Mouse (Mus musculus) gastrocnemius, postnatal 36 days (tissue): ENCODE measurements around the gene Morn1. TPM values are rescaled to one million over a fixed set of nuclear protein-coding genes. Genes with fewer than 3 reads are reported as not detected.

Experiments
- DNase-seq, 2 experiments: peaks; one replicate each; pipeline ENCODE4 v3.0.0; 2022
- intact Hi-C: fragments of 180-260 bp; cut with DNase I; formaldehyde crosslinking; loops from one replicate; pipeline ENCODE4 v1.15.1; 2025
- total RNA-seq, 2 experiments: library from RNA; stranded (reverse); gene quantifications; 2 replicates each; pipeline ENCODE4 v1.2.3; 2021

Morn1 gene
- total RNA-seq, 2 experiments from 2014 or later = 1.5 to 1.8 TPM

- intact Hi-C loops = no loop called here
Measured at GRCm38 (mm10) chr4:155176210-155176609, 89.8 kb downstream of the Morn1 start.

GRCm38 (mm10) chr4:155178274-155178673, 91.9 kb downstream of the Morn1 start:
- intact Hi-C loops = no loop called here
- peak in 1 of 2 experiments; percentile 49 for DNase-seq

More at GRCm38 (mm10) chr4:155176210-155176609, 89.8 kb downstream of the Morn1 start:
- DNase-seq = no peak

GRCm38 (mm10) chr4:155178981-155179512, 92.7 kb downstream of the Morn1 start:
- intact Hi-C loops = no loop called here
- no peak for DNase-seq

- intact Hi-C loops = no loop called here
- no peak for DNase-seq
Measured at GRCm38 (mm10) chr4:155183201-155183600, 96.8 kb downstream of the Morn1 start.

- intact Hi-C loops = no loop called here
Measured at GRCm38 (mm10) chr4:155184248-155185070, 98.1 kb downstream of the Morn1 start.

GRCm38 (mm10) chr4:155185845-155186244, 99.5 kb downstream of the Morn1 start:
- intact Hi-C loops = no loop called here
- no peak for DNase-seq

More at GRCm38 (mm10) chr4:155184248-155185070, 98.1 kb downstream of the Morn1 start:
- DNase-seq = no peak

- no peak for DNase-seq
- intact Hi-C loops = no loop called here
Measured at GRCm38 (mm10) chr4:155187192-155187674, 100.9 kb downstream of the Morn1 start.

GRCm38 (mm10) chr4:155188341-155188740, 102.0 kb downstream of the Morn1 start:
- intact Hi-C loops = no loop called here
- no peak for DNase-seq

GRCm38 (mm10) chr4:155188803-155189202, 102.4 kb downstream of the Morn1 start:
- DNase-seq = no peak
- intact Hi-C loops = no loop called here

GRCm38 (mm10) chr4:155189711-155190139, 103.3 kb downstream of the Morn1 start:
- intact Hi-C loops = loop anchor here (1.0 kb wide), 1 partner anchor 34 kb away; no protein-coding TSS in a partner anchor
- DNase-seq = peak in 1 of 2 experiments; percentile 48

GRCm38 (mm10) chr4:155190275-155190674, 103.9 kb downstream of the Morn1 start:
- DNase-seq = no peak
- intact Hi-C loops = loop anchor here (1.0 kb wide), 1 partner anchor 35 kb away; no protein-coding TSS in a partner anchor

Other genes with a start within 250 kb of the Morn1 start
- not detected for gene Ttc34, start 249.1 kb upstream of the Morn1 start, total RNA-seq
- gene Mmel1, start 217.0 kb upstream of the Morn1 start, total RNA-seq = under 1 TPM in 1 of 2 experiments, not detected in 1; 0.20 TPM
- 100 to 1,000 TPM in 1 of 2 experiments, 10 to 100 TPM in 1; 89.1 to 111 TPM for gene Fam213b, start 187.4 kb upstream of the Morn1 start, total RNA-seq
- 1 to 10 TPM; 1.4 to 1.6 TPM for gene Tnfrsf14, start 158.0 kb upstream of the Morn1 start, total RNA-seq
- not detected for gene Hes5, start 125.7 kb upstream of the Morn1 start, total RNA-seq
- gene Pank4, start 122.5 kb upstream of the Morn1 start, total RNA-seq = 10 to 100 TPM; 30.5 to 33.2 TPM
- under 1 TPM; 0.26 to 0.47 TPM for gene Plch2, start 29.8 kb upstream of the Morn1 start, total RNA-seq
- gene Pex10, start 19.6 kb upstream of the Morn1 start, total RNA-seq = 10 to 100 TPM; 11.9 to 13.2 TPM
- 10 to 100 TPM; 46.1 to 50.3 TPM for gene Rer1, start 195 bp upstream of the Morn1 start, total RNA-seq
- gene Ski, start 136.0 kb downstream of the Morn1 start, total RNA-seq = 10 to 100 TPM; 28.7 to 30.2 TPM
- gene Faap20, start 163.2 kb downstream of the Morn1 start, total RNA-seq = 1 to 10 TPM; 3.1 to 4.7 TPM